Mouse (Mus musculus) telencephalon, adult 2 months (tissue): ENCODE data around the gene Pla2g1b.

Experiments used
- DNase-seq: peaks from one replicate; pipeline ENCODE4 v3.0.0-alpha.2; 2011; ENCODE audit warnings: low read depth, low spot score

Pla2g1b gene

GRCm38 (mm10) chr5:115444130-115444529 is 21.9 kb upstream of the Pla2g1b start:
- no peak for DNase-seq

- no peak for DNase-seq
These were observed 19.0 kb upstream of the Pla2g1b start for GRCm38 (mm10) chr5:115447108-115447507.

GRCm38 (mm10) chr5:115449247-115449646 is 16.8 kb upstream of the Pla2g1b start:
- DNase-seq = no peak

GRCm38 (mm10) chr5:115450410-115451317 is 15.4 kb upstream of the Pla2g1b start:
- DNase-seq = no peak

GRCm38 (mm10) chr5:115454422-115455090 is 11.5 kb upstream of the Pla2g1b start:
- no peak for DNase-seq

- no peak for DNase-seq
These were observed 10.2 kb upstream of the Pla2g1b start for GRCm38 (mm10) chr5:115455838-115456237.

- DNase-seq = no peak
These were observed 7.1 kb upstream of the Pla2g1b start for GRCm38 (mm10) chr5:115458918-115459317.

- no peak for DNase-seq
These were observed 1.5 kb upstream of the Pla2g1b start for GRCm38 (mm10) chr5:115464408-115465115.

GRCm38 (mm10) chr5:115469791-115470190 is 3.7 kb downstream of the Pla2g1b start:
- no peak for DNase-seq

- DNase-seq = no peak
These were observed 4.9 kb downstream of the Pla2g1b start for GRCm38 (mm10) chr5:115470766-115471531.

GRCm38 (mm10) chr5:115473191-115473590 is 7.1 kb downstream of the Pla2g1b start:
- no peak for DNase-seq

- no peak for DNase-seq
These were observed 8.2 kb downstream of the Pla2g1b start for GRCm38 (mm10) chr5:115474174-115474828.

GRCm38 (mm10) chr5:115475337-115476106 is 9.5 kb downstream of the Pla2g1b start:
- DNase-seq = peak; percentile 68

- no peak for DNase-seq
These were observed 10.2 kb downstream of the Pla2g1b start for GRCm38 (mm10) chr5:115476107-115476727.

- no peak for DNase-seq
These were observed 13.5 kb downstream of the Pla2g1b start for GRCm38 (mm10) chr5:115479561-115479960.

- DNase-seq = no peak
These were observed 14.0 kb downstream of the Pla2g1b start for GRCm38 (mm10) chr5:115480101-115480500.

- no peak for DNase-seq
These were observed 16.6 kb downstream of the Pla2g1b start for GRCm38 (mm10) chr5:115482390-115483265.

GRCm38 (mm10) chr5:115483385-115483784 is 17.3 kb downstream of the Pla2g1b start:
- DNase-seq = no peak
